Mouse (Mus musculus) heart, embryonic 15.5 days (tissue): ENCODE measurements around the gene Slx1b. TPM values are rescaled to one million over a fixed set of nuclear protein-coding genes. Genes with fewer than 3 reads are reported as not detected.
"Not testable (repeated sequence)": the region's sequence is repeated elsewhere in the genome, so short reads cannot be mapped to it uniquely, and the experiment has no call there.

Experiments used
- ATAC-seq: fragments of 200-750 bp; cut with Nextera tagmentation; replicated peaks from 2 replicates; pipeline ENCODE4 v1.8.0; 2017; ENCODE audit warnings: low read depth, moderate TSS enrichment; ENCODE audit not compliant: insufficient number of reproducible peaks, insufficient read depth, low FRiP score
- H3K27ac ChIP-seq: fragments of 300-500 bp; sonication (generic); 2 replicates; pipeline ENCODE4 v1.5.1; 2015; ENCODE audit warnings: mild to moderate bottlenecking, inconsistent platforms
- H3K27me3 ChIP-seq: fragments of 300-500 bp; sonication (generic); 2 replicates; pipeline ENCODE4 v1.6.1; 2015; ENCODE audit warnings: inconsistent platforms
- H3K36me3 ChIP-seq: fragments of 300-500 bp; sonication (generic); 2 replicates; pipeline ENCODE4 v1.6.1; 2015; ENCODE audit warnings: mild to moderate bottlenecking, inconsistent platforms
- H3K4me1 ChIP-seq: fragments of 300-500 bp; sonication (generic); replicated peaks from 2 replicates; pipeline ENCODE4 v1.6.1; 2015; ENCODE audit warnings: inconsistent platforms
- H3K4me2 ChIP-seq: fragments of 300-500 bp; sonication (generic); 2 replicates; pipeline ENCODE4 v1.6.1; 2015; ENCODE audit warnings: inconsistent platforms, mild to moderate bottlenecking, moderate library complexity
- H3K4me3 ChIP-seq: fragments of 300-500 bp; sonication (generic); 2 replicates; pipeline ENCODE4 v1.5.1; 2015; ENCODE audit warnings: mild to moderate bottlenecking, inconsistent platforms
- H3K9ac ChIP-seq: fragments of 300-500 bp; sonication (generic); 2 replicates; pipeline ENCODE4 v1.6.1; 2015; ENCODE audit warnings: mild to moderate bottlenecking, inconsistent platforms
- H3K9me3 ChIP-seq: fragments of 300-500 bp; sonication (generic); replicated peaks from 2 replicates; pipeline ENCODE4 v1.6.1; 2016; ENCODE audit warnings: inconsistent platforms
- WGBS: fragments of 180-500 bp; shearing (Covaris S2); methylation state at CpG from one replicate; pipeline ENCODE4 v1.1.7; 2015; ENCODE audit warnings: mixed read lengths; 5-methylcytosine and 5-hydroxymethylcytosine counted together
- polyA plus RNA-seq: library from polyadenylated mRNA; unstranded; fragments of >200 nt; fragmentation: Nextera tagmentation; extraction: Ambion mirVana; gene quantifications from 2 replicates; pipeline ENCODE4 v1.2.1, GENCODE M21; 2015

The Slx1b gene
- polyA plus RNA-seq, 1 experiment from 2014 or later = 6.7 TPM

DNA sequence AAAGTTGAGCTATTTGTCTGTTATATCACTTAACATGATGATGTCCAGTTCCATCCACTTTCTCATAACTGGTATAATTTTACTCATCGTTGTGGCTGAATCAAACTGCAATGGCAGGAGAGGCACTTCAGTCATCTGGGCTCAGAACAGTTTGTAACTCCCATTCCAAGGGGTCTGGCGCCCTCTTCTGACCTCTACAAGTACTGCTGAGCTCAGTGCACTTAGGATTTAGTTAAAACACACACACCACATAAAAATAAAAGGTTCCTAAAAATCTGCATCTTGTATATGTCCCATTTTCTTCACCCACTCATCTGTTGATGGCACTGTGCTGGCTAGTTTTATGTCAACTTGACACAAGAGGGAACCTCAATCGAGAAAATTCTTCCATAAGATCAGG, 2.3 kb downstream of the Slx1b start:
- H3K27me3 ChIP-seq = no peaks in the 10 kb centered on the region
- peaks cover 10% of the 10 kb centered on the region; the same call in 1 of the 2 replicates for H3K36me3 ChIP-seq
- H3K4me2 ChIP-seq = no peak overlapping the region
- peaks cover 21% of the 10 kb centered on the region for H3K4me1 ChIP-seq
- H3K27ac ChIP-seq = no peak overlapping the region
- H3K9me3 ChIP-seq = no peaks in the 10 kb centered on the region
- ATAC-seq = no peak
- no peak overlapping the region for H3K9ac ChIP-seq
- H3K4me3 ChIP-seq = no peak overlapping the region
- 31% methylated on average over 3 of the region's 3 CpGs for WGBS

DNA sequence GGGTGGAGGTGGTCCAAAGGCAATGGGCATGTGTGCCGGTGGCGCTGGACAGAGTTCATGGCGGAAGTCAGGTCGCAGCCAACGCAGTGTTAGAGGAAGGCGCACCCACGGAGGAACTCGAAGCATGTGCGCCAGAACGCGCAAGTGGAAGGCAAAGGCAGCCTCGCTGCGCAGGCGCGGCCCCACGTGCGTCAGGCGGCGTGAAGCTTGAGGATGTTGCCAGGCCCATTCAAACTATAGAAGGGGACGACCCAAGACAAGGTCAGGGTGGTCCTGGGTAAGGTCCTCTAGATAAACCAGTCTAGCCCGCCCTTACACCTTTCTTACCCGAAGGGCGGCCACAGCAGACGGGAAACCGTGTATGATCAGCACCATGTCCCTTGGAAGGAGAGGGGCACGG, 3.2 kb downstream of the Slx1b start:
- no peak overlapping the region for H3K4me3 ChIP-seq
- no peaks in the 10 kb centered on the region for H3K27me3 ChIP-seq
- no peak overlapping the region for H3K9ac ChIP-seq
- 94% methylated on average over 26 of the region's 26 CpGs for WGBS
- H3K36me3 ChIP-seq = peaks cover 10% of the 10 kb centered on the region; the same call in 1 of the 2 replicates
- H3K9me3 ChIP-seq = no peaks in the 10 kb centered on the region
- no peak for ATAC-seq
- peaks cover 25% of the 10 kb centered on the region for H3K4me1 ChIP-seq
- no peak overlapping the region for H3K4me2 ChIP-seq
- no peak overlapping the region for H3K27ac ChIP-seq

DNA sequence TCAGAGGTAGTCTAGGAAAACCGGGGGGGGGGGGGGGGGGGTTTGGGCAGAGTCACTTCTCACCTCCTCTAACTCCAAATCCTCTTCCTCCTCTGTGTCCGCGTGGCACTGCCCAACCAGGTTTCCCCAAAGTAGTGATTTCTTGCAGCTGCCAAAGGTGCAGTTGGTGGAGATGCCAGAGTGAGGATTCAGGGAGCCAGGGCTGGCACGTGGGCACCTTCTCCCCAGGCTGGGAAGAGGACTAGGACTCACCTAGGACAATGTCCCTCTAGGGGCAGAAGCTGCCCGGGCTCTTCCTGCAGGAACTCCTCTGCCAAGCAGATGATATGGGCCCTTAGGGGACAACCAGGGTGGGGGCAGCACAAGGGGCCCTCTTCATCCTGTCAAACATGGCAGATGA, 3.9 kb downstream of the Slx1b start:
- Histone ChIP-seq H3K4me3 (no peak overlapping the region), H3K9ac (no peak overlapping the region), H3K36me3 (peaks cover 10% of the 10 kb centered on the region; the same call in 1 of the 2 replicates), H3K27ac (no peak overlapping the region), H3K9me3 (no peaks in the 10 kb centered on the region), H3K4me2 (no peak overlapping the region), H3K4me1 (peaks cover 23% of the 10 kb centered on the region), H3K27me3 (no peaks in the 10 kb centered on the region)
- WGBS = 78% methylated on average over 5 of the region's 5 CpGs
- no peak for ATAC-seq

DNA sequence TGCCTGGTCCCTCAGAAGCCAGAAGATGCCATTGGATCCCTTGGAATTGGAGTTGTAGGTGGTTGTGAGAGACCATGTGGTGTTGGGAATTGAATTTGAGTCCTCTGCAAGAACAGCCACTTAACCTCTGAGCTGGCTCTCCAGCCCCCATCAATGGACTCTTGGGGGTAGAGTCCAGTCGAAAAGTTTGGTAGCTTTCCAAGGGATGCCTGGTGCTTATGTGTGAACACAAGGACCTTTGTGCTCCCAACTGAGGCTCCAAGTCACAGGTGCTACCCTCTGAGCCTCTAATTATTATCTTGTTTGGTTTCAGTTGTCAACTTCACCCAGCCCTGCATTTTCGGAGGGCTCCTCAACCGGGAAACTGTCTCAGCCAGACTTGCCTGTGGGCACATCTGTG, 4.8 kb downstream of the Slx1b start:
- Histone ChIP-seq H3K9me3 (no peaks in the 10 kb centered on the region), H3K4me2 (no peak overlapping the region), H3K27me3 (no peaks in the 10 kb centered on the region), H3K36me3 (peaks cover 10% of the 10 kb centered on the region; the same call in 1 of the 2 replicates), H3K4me3 (no peak overlapping the region), H3K27ac (no peak overlapping the region), H3K9ac (no peak overlapping the region), H3K4me1 (peaks cover 21% of the 10 kb centered on the region)
- ATAC-seq = no peak
- WGBS = 87% methylated on average over 3 of the region's 3 CpGs

DNA sequence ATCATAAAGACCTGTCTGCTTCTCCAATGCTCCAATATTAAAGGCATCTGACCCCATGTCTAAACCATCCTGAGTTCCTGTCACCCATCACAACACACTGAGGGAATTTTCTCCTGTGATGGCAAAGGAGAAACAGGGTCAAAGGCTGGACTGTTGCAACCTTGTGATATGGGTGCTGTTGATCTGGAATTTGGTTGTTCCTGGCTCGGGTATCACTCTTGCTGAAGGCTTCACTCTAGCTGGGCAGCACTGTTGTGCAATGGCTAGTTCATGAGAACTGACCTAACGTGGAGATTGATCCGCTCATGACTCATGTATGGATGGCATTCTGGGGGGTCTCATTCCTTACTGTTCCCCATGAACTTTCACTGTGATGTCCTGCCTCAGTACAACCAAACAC, 6.6 kb downstream of the Slx1b start:
- Histone ChIP-seq H3K27ac (no peak overlapping the region), H3K27me3 (no peaks in the 10 kb centered on the region), H3K4me3 (no peak overlapping the region), H3K9ac (no peak overlapping the region), H3K9me3 (no peaks in the 10 kb centered on the region), H3K4me2 (no peak overlapping the region), H3K4me1 (peaks cover 15% of the 10 kb centered on the region; the same call in 1 of the 2 replicates), H3K36me3 (peaks cover 10% of the 10 kb centered on the region; the same call in 1 of the 2 replicates)
- 75% methylated on average over 3 of the region's 3 CpGs for WGBS
- ATAC-seq = no peak

DNA sequence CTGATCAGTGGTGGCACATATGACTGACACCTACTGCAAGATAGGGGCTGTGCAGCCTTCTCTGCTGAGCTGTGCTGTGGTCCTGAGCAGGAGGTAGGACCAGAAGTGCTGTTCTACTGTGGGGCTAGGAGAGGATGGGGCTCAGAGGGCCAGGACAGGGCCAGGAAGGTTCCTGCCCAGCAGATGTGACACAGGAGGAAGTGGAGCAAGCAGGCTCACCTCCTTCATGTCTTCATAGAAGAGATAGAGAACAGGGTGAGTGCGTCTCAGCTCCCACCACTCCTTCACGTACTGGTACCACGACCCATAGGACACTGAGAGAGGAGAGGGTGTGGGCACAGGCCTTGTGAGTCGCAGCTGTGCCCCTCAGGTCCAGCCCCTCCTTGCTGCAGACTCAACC, 7.4 kb downstream of the Slx1b start:
- H3K9me3 ChIP-seq = not testable (repeated sequence)
- WGBS = 78% methylated on average over 4 of the region's 4 CpGs

DNA sequence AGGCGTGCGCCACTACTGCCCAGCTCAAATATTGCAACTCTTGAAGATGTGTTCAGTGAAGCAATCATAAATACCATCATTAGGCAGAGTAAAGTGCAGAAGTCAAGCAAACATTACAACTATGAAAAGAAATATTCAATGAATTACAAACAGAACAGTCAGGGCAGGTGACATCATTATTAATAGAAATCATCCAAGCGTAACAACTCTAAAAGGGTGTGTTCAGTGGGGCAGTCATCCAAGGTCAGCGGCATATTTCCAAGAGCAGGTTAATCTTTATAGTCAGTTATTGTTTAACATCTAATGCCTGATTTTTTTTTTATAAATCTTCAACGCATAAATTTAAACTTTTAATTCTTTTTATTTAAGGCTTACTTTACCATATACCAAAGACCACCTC, 14.4 kb downstream of the Slx1b start:
- H3K27ac ChIP-seq = no peak overlapping the region
- no peaks in the 10 kb centered on the region for H3K9me3 ChIP-seq
- no peaks in the 10 kb centered on the region for H3K36me3 ChIP-seq
- no peak overlapping the region for H3K4me3 ChIP-seq
- peaks cover 7% of the 10 kb centered on the region for H3K4me1 ChIP-seq
- no peaks in the 10 kb centered on the region for H3K27me3 ChIP-seq
- no peak overlapping the region for H3K9ac ChIP-seq
- 92% methylated on average over 5 of the region's 5 CpGs for WGBS
- no peak overlapping the region for H3K4me2 ChIP-seq
- no peak for ATAC-seq

More for the DNA sequence above, 7.4 kb downstream of the Slx1b start:
- not testable (repeated sequence) for H3K4me3 ChIP-seq, H3K27me3 ChIP-seq, H3K9ac ChIP-seq, H3K4me2 ChIP-seq, ATAC-seq, H3K36me3 ChIP-seq, H3K4me1 ChIP-seq, H3K27ac ChIP-seq

DNA sequence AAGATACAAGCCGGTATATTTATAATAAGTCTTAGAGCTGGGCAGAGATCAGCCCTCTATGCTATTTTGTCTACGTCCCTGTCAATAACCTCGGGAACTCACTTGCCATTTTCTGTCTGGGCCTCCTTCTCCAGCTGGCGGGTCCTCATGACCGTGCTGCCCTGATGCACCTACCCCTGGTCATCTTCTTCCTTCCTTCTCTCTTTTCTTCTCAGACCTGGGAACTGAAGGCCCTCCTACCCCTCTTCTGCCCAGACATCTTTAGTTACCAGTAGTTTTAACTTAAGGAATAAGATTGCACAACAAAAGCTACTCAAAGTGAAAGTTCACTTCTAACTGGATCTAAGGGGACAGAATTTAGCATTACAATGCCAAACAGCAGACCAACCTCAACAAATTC, 15.9 kb downstream of the Slx1b start:
- Histone ChIP-seq H3K9ac (no peak overlapping the region), H3K27ac (no peak overlapping the region), H3K4me2 (no peak overlapping the region), H3K4me3 (no peak overlapping the region), H3K27me3 (no peaks in the 10 kb centered on the region), H3K36me3 (no peaks in the 10 kb centered on the region), H3K9me3 (no peaks in the 10 kb centered on the region), H3K4me1 (peaks cover 16% of the 10 kb centered on the region)
- WGBS = 89% methylated on average over 5 of the region's 5 CpGs
- no peak for ATAC-seq

DNA sequence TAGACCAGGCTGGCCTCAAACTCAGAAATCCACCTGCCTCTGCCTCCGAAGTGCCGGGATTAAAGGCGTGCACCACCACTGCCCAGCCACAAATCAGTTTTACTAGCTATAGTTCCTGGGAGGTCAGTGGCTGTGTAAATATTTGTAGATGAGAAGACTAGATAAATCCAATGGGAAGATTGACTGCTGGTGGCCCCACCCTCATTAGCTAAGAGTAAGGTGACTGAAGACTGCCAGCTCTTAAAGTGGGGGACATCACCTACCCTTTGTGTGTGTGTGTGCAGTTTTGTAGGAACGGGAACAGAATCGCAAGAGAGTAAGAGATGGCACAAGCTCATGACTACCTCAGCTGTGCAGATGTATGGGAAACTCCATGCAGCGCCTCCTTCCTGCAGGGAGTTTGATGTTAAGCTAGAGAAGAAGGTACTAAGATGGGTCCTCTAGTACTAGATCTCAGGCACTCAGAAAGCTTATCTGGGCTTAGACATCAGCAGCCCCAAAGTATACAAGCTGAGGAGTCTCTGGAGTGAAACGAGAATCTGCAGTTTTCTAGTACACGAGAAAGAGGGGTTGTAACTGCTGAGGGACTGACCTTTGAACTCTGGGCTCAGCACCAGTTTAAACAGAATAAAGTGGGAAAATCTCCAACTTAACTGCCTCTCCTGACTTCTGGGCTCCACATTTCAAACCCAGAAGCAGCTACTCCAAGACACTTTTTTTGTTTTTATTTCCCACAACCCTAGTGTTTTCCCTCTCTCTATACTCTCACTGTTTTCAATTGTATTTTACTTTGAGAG, 16.8 kb downstream of the Slx1b start:
- Histone ChIP-seq H3K9me3 (no peaks in the 10 kb centered on the region), H3K27ac (no peak overlapping the region), H3K36me3 (no peaks in the 10 kb centered on the region), H3K4me3 (no peak overlapping the region), H3K4me2 (no peak overlapping the region), H3K4me1 (peaks cover 16% of the 10 kb centered on the region), H3K9ac (no peak overlapping the region), H3K27me3 (no peaks in the 10 kb centered on the region)
- 80% methylated on average over 8 of the region's 8 CpGs for WGBS
- ATAC-seq = no peak

DNA sequence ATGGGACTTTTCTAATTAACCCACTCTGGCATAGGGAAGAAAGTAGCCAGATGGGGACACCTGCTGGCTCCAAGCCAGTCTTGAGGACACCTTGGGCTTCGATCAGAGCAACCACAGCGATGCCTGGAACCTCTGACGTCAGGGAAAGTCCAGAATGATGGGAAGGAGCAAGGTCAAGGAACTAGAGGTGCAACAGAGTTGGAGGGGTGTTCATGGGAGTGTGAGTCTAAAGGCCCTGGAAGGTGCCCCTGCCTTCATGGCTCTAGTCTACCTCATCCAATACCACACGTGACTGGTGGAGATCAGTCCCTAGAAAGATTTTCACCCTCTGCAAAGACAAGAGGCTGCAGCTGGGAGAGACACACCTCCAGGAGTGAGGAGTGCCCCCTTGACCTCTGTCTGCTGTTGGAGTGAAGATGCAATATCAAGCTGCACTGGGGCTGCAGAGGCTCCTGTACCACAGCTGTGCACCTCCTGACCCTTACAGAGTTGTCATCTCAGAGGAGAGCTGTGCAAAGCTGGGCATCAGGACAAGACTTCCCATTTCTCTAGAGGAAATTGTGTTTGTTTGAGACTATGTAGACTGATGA, 18.9 kb downstream of the Slx1b start:
- H3K9me3 ChIP-seq = no peaks in the 10 kb centered on the region
- no peak for ATAC-seq
- no peak overlapping the region for H3K4me3 ChIP-seq
- WGBS = 63% methylated on average over 4 of the region's 4 CpGs
- H3K36me3 ChIP-seq = peaks cover 7% of the 10 kb centered on the region
- peak overlapping the region; percentile 42; the same call in 1 of the 2 replicates for H3K4me2 ChIP-seq
- H3K27ac ChIP-seq = peak overlapping the region; percentile 84
- peaks cover 16% of the 10 kb centered on the region for H3K4me1 ChIP-seq
- H3K9ac ChIP-seq = no peak overlapping the region
- no peaks in the 10 kb centered on the region for H3K27me3 ChIP-seq

DNA sequence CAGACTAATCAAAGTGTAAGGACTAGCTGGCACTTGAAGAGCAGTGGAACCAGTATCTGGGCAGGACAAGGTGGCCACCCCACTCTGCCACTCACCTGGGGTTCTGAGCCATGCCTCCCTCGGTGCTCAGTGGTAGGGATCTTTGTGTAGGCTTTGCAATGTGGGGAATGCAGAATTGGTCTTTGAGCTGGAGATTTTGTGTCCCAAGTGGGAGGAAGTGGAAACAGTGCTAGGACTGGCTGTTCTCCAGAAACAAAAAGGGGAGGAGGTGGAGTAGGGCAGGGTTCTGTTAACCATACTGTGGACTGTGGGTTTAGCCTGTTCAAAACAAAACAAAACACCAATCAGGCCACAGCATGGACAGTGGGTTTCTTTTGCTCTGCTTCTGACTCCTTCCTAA, 19.4 kb downstream of the Slx1b start, which contains the start of gene Sult1a1:
Gene Sult1a1 (minus strand): TSS at position 226 of the 400 bp plus-strand sequence.
- Histone ChIP-seq H3K27ac (peak within 1 kb of the TSS; percentile 84), H3K4me2 (peak within 1 kb of the TSS; percentile 42), H3K4me3 (peak within 1 kb of the TSS; percentile 16; the same call in 1 of the 2 replicates), H3K9me3 (no peaks in the 10 kb centered on the region), H3K4me1 (peaks cover 16% of the 10 kb centered on the region), H3K36me3 (peaks cover 7% of the 10 kb centered on the region), H3K9ac (no peak within 1 kb of the TSS), H3K27me3 (no peaks in the 10 kb centered on the region)
- 24% methylated on average over 1 of the region's 1 CpGs for WGBS
- peak; percentile 75 for ATAC-seq
